Mouse (Mus musculus): ENCODE data around the gene 4930452B06Rik. TPM values are rescaled to one million over a fixed set of nuclear protein-coding genes. Genes with fewer than 3 reads are reported as not detected.

The 4930452B06Rik gene
- polyA plus RNA-seq, 1 experiment from 2014 or later = 13.0 TPM

GRCm38 (mm10) chr14:8517681-8518080 is 148.4 kb downstream of the 4930452B06Rik start:
- Histone ChIP-seq H3K36me3 (no peaks in the 10 kb centered on the region), H3K4me1 (no peaks in the 10 kb centered on the region), H3K9ac (no peak overlapping the region), H3K27ac (no peak overlapping the region), H3K4me3 (no peak overlapping the region), H3K9me3 (no peaks in the 10 kb centered on the region), H3K4me2 (replicated peaks) (no peak overlapping the region), H3K27me3 (no peaks in the 10 kb centered on the region)
- 75% methylated on average over 6 of the region's 6 CpGs for WGBS
- ATAC-seq (ENCODE audit: insufficient number of reproducible peaks, insufficient read depth, low FRiP score, low TSS enrichment) = no peak

GRCm38 (mm10) chr14:8514071-8514470 is 152.0 kb downstream of the 4930452B06Rik start:
- Histone ChIP-seq H3K36me3 (no peaks in the 10 kb centered on the region), H3K9me3 (no peaks in the 10 kb centered on the region), H3K4me3 (no peak overlapping the region), H3K27me3 (no peaks in the 10 kb centered on the region), H3K4me2 (replicated peaks) (no peak overlapping the region), H3K4me1 (no peaks in the 10 kb centered on the region), H3K27ac (no peak overlapping the region), H3K9ac (no peak overlapping the region)
- ATAC-seq (ENCODE audit: insufficient number of reproducible peaks, insufficient read depth, low FRiP score, low TSS enrichment) = no peak
- 96% methylated on average over 3 of the region's 3 CpGs for WGBS

- H3K9me3 ChIP-seq = no peaks in the 10 kb centered on the region
- H3K9ac ChIP-seq = no peak overlapping the region
- no peak overlapping the region for H3K4me2 ChIP-seq (replicated peaks)
- H3K27me3 ChIP-seq = no peaks in the 10 kb centered on the region
- H3K4me1 ChIP-seq = no peaks in the 10 kb centered on the region
- H3K27ac ChIP-seq = no peak overlapping the region
- WGBS = 55% methylated on average over 4 of the region's 4 CpGs
- H3K36me3 ChIP-seq = no peaks in the 10 kb centered on the region
- no peak for ATAC-seq (ENCODE audit: insufficient number of reproducible peaks, insufficient read depth, low FRiP score, low TSS enrichment)
- no peak overlapping the region for H3K4me3 ChIP-seq
Observed at GRCm38 (mm10) chr14:8511276-8511675, 154.8 kb downstream of the 4930452B06Rik start.

- no peak overlapping the region for H3K4me3 ChIP-seq
- H3K27me3 ChIP-seq = no peaks in the 10 kb centered on the region
- no peak overlapping the region for H3K27ac ChIP-seq
- no peaks in the 10 kb centered on the region for H3K4me1 ChIP-seq
- H3K9ac ChIP-seq = no peak overlapping the region
- 90% methylated on average over 10 of the region's 10 CpGs for WGBS
- no peaks in the 10 kb centered on the region for H3K36me3 ChIP-seq
- H3K9me3 ChIP-seq = no peaks in the 10 kb centered on the region
- H3K4me2 ChIP-seq (replicated peaks) = no peak overlapping the region
- no peak for ATAC-seq (ENCODE audit: insufficient number of reproducible peaks, insufficient read depth, low FRiP score, low TSS enrichment)
Observed at GRCm38 (mm10) chr14:8510288-8510959, 155.6 kb downstream of the 4930452B06Rik start.

- H3K36me3 ChIP-seq = no peaks in the 10 kb centered on the region
- H3K4me3 ChIP-seq = no peak overlapping the region
- H3K4me1 ChIP-seq = no peaks in the 10 kb centered on the region
- no peak overlapping the region for H3K4me2 ChIP-seq (replicated peaks)
- H3K9me3 ChIP-seq = no peaks in the 10 kb centered on the region
- ATAC-seq (ENCODE audit: insufficient number of reproducible peaks, insufficient read depth, low FRiP score, low TSS enrichment) = no peak
- no peak overlapping the region for H3K27ac ChIP-seq
- no peak overlapping the region for H3K9ac ChIP-seq
- H3K27me3 ChIP-seq = no peaks in the 10 kb centered on the region
Observed at GRCm38 (mm10) chr14:8508669-8509068, 157.4 kb downstream of the 4930452B06Rik start.

DNA sequence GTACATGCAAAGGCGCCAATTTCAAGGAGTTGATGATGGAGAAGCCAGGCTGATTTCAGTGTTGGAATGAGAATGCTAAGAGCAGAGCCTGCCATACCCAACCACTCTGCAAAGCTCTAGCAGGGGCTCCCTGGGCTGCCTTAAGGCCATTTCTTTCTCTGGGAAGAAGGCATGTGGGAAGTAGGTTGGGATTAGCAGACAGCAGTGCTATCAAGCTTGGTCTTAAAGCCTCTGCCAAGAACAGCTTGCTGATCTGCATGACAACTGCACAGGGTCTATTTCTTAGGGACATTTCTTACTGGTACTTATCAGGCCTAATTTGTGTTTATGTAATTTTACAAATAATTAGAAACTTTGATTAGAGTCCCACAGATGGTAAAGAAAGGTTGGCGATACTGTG is 161.8 kb downstream of the 4930452B06Rik start:
- 86% methylated on average over 2 of the region's 2 CpGs for WGBS
- H3K9me3 ChIP-seq = no peaks in the 10 kb centered on the region
- no peak overlapping the region for H3K4me2 ChIP-seq (replicated peaks)
- no peaks in the 10 kb centered on the region for H3K36me3 ChIP-seq
- H3K27ac ChIP-seq = no peak overlapping the region
- H3K4me1 ChIP-seq = no peaks in the 10 kb centered on the region
- no peaks in the 10 kb centered on the region for H3K27me3 ChIP-seq
- no peak overlapping the region for H3K9ac ChIP-seq
- no peak for ATAC-seq (ENCODE audit: insufficient number of reproducible peaks, insufficient read depth, low FRiP score, low TSS enrichment)
- no peak overlapping the region for H3K4me3 ChIP-seq

DNA sequence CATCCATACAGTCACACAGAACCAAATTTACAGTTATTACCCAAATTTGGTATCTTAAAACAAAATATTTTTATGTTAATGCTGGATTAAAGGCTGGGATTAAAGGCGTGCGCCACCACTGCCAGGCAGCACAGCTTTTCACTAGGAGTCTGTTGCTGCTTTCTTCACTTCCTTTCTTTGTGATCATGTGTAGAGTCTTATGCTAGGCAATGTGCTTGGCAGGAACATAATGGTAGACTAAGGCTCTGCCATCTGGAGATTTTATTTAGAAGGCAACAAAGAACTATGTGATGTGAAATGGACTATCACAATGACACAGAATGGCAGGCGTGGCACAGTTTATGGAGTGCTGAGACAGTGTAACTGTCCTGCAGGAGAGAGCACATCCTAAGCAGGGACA is 162.7 kb downstream of the 4930452B06Rik start:
- WGBS = 91% methylated on average over 3 of the region's 3 CpGs
- no peaks in the 10 kb centered on the region for H3K4me1 ChIP-seq
- H3K27me3 ChIP-seq = no peaks in the 10 kb centered on the region
- ATAC-seq (ENCODE audit: insufficient number of reproducible peaks, insufficient read depth, low FRiP score, low TSS enrichment) = no peak
- no peaks in the 10 kb centered on the region for H3K9me3 ChIP-seq
- H3K36me3 ChIP-seq = no peaks in the 10 kb centered on the region
- H3K4me3 ChIP-seq = no peak overlapping the region
- no peak overlapping the region for H3K4me2 ChIP-seq (replicated peaks)
- no peak overlapping the region for H3K9ac ChIP-seq
- H3K27ac ChIP-seq = no peak overlapping the region

- Histone ChIP-seq H3K27ac (no peak overlapping the region), H3K36me3 (no peaks in the 10 kb centered on the region), H3K4me3 (no peak overlapping the region), H3K4me1 (no peaks in the 10 kb centered on the region), H3K4me2 (replicated peaks) (no peak overlapping the region), H3K27me3 (no peaks in the 10 kb centered on the region), H3K9ac (no peak overlapping the region), H3K9me3 (no peaks in the 10 kb centered on the region)
- WGBS = 90% methylated on average over 5 of the region's 5 CpGs
- ATAC-seq (ENCODE audit: insufficient number of reproducible peaks, insufficient read depth, low FRiP score, low TSS enrichment) = no peak
Observed at GRCm38 (mm10) chr14:8502496-8502895, 163.5 kb downstream of the 4930452B06Rik start.

DNA sequence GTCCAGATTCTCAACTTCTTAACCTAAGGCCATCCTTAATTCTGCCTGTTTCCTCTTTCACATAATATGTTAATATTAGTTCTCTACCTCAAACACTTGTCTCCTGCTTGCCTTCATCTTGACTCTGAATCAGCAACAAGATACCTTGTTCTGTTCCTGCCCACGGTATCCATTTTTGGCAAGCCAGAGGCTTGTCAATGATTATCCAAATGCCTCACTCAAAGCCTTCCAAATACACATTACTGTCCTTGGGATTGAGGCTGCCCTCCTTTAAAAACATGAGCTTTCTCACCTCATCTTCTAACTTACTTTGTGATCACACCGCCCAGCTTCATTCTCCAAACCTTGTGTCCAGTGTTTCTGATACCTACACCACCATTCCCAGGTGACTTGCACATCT is 170.3 kb downstream of the 4930452B06Rik start:
- Histone ChIP-seq H3K27ac (no peak overlapping the region), H3K9ac (no peak overlapping the region), H3K4me1 (no peaks in the 10 kb centered on the region), H3K4me2 (replicated peaks) (no peak overlapping the region), H3K9me3 (no peaks in the 10 kb centered on the region), H3K27me3 (no peaks in the 10 kb centered on the region), H3K36me3 (no peaks in the 10 kb centered on the region), H3K4me3 (no peak overlapping the region)
- WGBS = 87% methylated on average over 2 of the region's 2 CpGs
- no peak for ATAC-seq (ENCODE audit: insufficient number of reproducible peaks, insufficient read depth, low FRiP score, low TSS enrichment)

DNA sequence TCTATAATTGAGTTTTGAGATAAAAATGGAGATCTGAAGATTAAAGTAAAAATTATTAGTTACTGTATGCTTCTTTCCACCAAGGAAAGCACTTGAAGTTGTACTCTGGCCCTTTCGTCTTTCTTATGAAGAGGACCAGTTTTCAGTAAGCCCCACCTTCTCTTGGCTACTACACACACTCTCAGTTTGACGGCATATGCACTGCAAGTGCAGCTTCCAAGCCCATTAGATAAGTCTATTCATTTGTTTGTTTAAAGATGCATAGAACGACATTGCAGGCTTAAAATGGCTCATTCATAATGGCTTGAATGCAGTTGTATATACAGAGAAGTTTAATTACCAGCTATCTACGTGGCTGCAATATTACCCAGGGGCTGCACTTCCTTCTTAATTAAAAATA is 171.1 kb downstream of the 4930452B06Rik start:
- H3K4me3 ChIP-seq = no peak overlapping the region
- no peaks in the 10 kb centered on the region for H3K27me3 ChIP-seq
- no peak overlapping the region for H3K9ac ChIP-seq
- H3K36me3 ChIP-seq = no peaks in the 10 kb centered on the region
- H3K4me1 ChIP-seq = no peaks in the 10 kb centered on the region
- H3K4me2 ChIP-seq (replicated peaks) = no peak overlapping the region
- no peak for ATAC-seq (ENCODE audit: insufficient number of reproducible peaks, insufficient read depth, low FRiP score, low TSS enrichment)
- H3K27ac ChIP-seq = no peak overlapping the region
- 75% methylated on average over 4 of the region's 4 CpGs for WGBS
- no peaks in the 10 kb centered on the region for H3K9me3 ChIP-seq

- H3K9ac ChIP-seq = no peak overlapping the region
- 66% methylated on average over 1 of the region's 1 CpGs for WGBS
- no peak for ATAC-seq (ENCODE audit: insufficient number of reproducible peaks, insufficient read depth, low FRiP score, low TSS enrichment)
- H3K36me3 ChIP-seq = no peaks in the 10 kb centered on the region
- H3K4me2 ChIP-seq (replicated peaks) = no peak overlapping the region
- no peaks in the 10 kb centered on the region for H3K27me3 ChIP-seq
- no peak overlapping the region for H3K27ac ChIP-seq
- no peaks in the 10 kb centered on the region for H3K4me1 ChIP-seq
- H3K9me3 ChIP-seq = no peaks in the 10 kb centered on the region
- no peak overlapping the region for H3K4me3 ChIP-seq
Observed at GRCm38 (mm10) chr14:8494260-8494659, 171.8 kb downstream of the 4930452B06Rik start.

DNA sequence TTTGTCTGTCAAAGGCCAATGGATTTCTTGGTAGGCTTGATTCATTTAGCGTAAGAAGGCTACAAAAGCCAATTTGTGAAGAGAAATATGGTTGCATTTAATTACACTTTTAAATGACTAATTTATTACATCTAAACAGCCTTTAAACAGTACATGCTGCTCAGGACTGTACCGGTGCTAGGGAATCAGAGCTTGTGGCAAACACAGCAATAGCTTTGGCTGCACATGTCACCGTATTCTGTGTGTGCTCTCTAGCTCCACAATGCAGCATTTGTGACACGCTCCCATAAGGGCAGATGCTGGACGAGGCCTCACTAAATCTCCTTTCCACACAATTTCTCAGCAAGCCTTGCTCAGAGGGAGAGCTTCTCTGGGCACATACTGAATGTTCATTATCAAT is 187.9 kb downstream of the 4930452B06Rik start:
- H3K27me3 ChIP-seq = no peaks in the 10 kb centered on the region

More for the DNA sequence above, 187.9 kb downstream of the 4930452B06Rik start:
- Histone ChIP-seq H3K4me1 (peaks cover 10% of the 10 kb centered on the region; the same call in 1 of the 2 replicates), H3K27ac (no peak overlapping the region), H3K9ac (no peak overlapping the region), H3K4me3 (no peak overlapping the region), H3K9me3 (no peaks in the 10 kb centered on the region), H3K4me2 (replicated peaks) (no peak overlapping the region), H3K36me3 (no peaks in the 10 kb centered on the region)
- 73% methylated on average over 5 of the region's 5 CpGs for WGBS
- no peak for ATAC-seq (ENCODE audit: insufficient number of reproducible peaks, insufficient read depth, low FRiP score, low TSS enrichment)
